Mouse (Mus musculus): ENCODE measurements at regions not wholly inside any gene's neighbourhood (a gene's known extent, or its start where the extent isn't known, plus 50 kb on each side); places are given as distances from the start of the nearest gene placed in this dataset.

DNA sequence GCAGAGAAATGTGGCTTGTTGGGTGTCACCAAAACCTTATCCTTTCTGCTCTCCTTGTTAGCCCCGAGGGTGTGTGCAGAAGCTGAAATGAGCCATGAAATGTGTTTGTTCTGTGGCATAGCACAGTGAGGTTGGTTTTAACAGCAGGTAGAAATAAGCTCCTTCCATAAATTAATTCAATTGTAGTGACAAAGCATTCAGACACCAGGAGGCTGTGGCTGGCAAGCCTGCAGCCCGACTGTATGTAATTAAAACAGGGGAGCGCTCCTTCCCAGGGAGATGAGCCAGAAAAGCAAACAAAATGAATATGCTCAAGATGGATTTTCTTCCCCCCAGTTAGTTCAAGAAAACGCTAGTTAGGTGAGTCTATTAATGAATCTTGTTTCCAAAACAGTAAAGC is 341.1 kb upstream of the Trpc7 start:
- no peak for ATAC-seq (replicated peaks in 1 of 2; ENCODE audit: insufficient read depth in 1 of 2, low FRiP score in 2 of 2, low TSS enrichment in 1 of 2, low read depth in 1 of 2, poor library complexity in 2 of 2, severe bottlenecking in 2 of 2)

DNA sequence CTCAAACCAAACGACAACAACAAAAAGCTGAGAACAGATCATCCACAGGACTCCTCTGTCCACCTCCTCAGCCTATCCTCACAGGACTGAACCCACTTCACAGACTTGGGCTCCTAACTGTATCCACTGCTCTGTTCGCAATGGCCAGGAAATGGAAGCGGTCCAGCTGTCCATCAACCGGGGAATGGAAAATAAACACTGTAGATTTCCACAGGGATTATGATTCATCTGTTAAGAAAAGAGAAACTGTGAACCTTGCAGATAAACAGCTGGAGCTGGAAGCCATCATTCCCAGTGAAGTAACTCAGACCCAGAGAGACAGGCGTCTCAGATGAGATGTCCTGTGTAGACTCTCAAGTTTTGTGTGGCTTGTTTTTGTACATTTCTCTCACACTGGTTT is 340.4 kb upstream of the Trpc7 start:
- ATAC-seq (replicated peaks in 1 of 2; ENCODE audit: insufficient read depth in 1 of 2, low FRiP score in 2 of 2, low TSS enrichment in 1 of 2, low read depth in 1 of 2, poor library complexity in 2 of 2, severe bottlenecking in 2 of 2), result no peak

DNA sequence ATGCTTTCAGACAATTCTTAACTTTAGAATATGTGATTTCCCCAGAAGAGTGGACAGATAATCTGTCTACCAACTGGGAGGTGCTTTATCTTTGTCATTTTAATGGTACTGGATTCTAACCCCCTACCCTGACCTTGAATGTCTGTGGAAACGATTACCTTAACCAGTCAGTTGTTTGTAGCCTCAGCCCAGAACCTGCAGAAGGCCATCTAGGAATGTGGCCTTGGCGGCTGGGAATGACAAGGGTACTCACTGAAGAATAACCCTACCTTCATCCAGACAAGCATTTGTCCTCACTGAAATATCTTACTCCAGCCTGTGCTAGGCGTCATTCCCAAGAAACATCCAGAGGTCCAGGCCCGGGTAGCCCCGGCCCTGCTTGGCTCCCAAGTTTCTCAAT is 337.1 kb upstream of the Trpc7 start:
- no peak for ATAC-seq (replicated peaks in 1 of 2; ENCODE audit: insufficient read depth in 1 of 2, low FRiP score in 2 of 2, low TSS enrichment in 1 of 2, low read depth in 1 of 2, poor library complexity in 2 of 2, severe bottlenecking in 2 of 2)

DNA sequence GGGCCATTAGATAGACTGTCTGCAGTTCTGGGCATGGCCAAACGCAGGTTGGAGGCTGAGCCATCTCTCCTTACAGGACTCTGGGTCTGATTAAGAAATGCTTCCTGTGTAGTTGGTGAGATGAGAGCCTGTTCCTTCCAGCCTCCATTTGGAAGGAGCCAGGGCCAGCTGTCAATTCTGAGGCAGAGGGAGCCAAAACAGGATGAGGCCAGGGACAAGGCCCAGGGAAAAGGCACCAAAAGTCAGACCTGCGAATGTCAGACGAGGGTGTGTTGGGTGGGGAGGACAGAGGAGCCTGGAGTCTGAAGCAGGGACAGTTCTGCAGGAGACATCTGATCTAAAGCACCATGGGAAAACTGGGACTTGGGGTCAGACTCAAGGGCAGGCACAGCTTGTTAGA is 335.9 kb upstream of the Trpc7 start:
- no peak for ATAC-seq (replicated peaks in 1 of 2; ENCODE audit: insufficient read depth in 1 of 2, low FRiP score in 2 of 2, low TSS enrichment in 1 of 2, low read depth in 1 of 2, poor library complexity in 2 of 2, severe bottlenecking in 2 of 2)

DNA sequence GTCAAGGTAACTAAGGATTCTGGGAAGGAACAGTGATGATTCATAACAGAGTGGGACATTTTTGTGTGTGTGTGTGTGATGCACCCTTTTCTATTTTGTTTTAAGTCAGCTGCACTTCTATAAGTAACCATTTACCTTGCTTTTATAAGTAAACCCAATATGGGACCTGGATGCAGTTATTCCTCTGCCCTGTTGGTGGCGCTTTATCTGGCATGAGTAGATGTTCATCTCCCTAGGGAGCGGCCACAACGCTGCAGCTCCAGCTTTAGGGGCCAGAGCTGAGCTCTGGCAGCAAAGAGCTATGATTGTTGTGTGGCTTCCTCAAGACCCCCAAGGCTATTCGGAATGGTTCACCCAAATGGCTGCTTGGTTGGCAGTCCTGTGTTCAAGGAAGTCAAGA is 334.5 kb upstream of the Trpc7 start:
- no peak for ATAC-seq (replicated peaks in 1 of 2; ENCODE audit: insufficient read depth in 1 of 2, low FRiP score in 2 of 2, low TSS enrichment in 1 of 2, low read depth in 1 of 2, poor library complexity in 2 of 2, severe bottlenecking in 2 of 2)

DNA sequence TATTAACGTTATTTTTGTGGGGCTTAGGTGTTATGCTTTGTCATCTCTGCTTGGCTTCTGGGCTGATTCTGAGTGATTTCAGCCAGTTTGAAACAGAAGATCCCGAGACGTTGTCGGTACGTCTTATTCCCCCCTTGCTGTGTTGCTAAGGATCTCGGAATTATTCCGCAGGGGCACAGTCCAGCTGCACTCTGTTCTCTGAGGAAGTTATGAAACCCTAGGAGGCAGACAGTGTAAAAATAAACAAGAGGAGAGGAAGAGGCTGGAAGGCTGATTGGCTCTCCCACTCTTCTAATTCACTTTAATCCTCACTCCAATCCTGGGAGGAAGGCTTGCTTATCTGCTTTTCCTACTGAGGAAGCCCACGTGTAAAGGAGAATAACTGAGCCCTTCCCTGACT is 325.3 kb upstream of the Trpc7 start:
- no peak for ATAC-seq (replicated peaks in 1 of 2; ENCODE audit: insufficient read depth in 1 of 2, low FRiP score in 2 of 2, low TSS enrichment in 1 of 2, low read depth in 1 of 2, poor library complexity in 2 of 2, severe bottlenecking in 2 of 2)

DNA sequence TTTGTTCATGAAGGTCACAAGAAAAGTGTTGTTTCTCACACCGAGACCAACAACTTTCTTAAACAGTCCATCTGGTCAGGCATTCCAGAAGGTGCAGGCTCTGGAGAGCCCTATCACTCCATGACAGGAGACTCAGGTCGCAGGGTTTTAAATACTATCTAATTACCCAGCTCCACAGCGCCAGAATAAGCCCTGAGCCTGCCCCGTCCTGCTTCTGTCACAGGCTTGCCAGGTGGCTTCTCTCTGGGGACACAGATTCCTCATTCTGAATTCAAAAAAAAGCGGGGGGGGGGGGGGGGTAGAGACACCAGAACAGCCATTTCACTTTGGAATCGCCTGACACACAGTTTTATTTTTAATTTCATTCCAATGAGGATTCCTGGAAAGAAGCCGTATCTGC is 320.4 kb upstream of the Trpc7 start:
- no peak for ATAC-seq (replicated peaks in 1 of 2; ENCODE audit: insufficient read depth in 1 of 2, low FRiP score in 2 of 2, low TSS enrichment in 1 of 2, low read depth in 1 of 2, poor library complexity in 2 of 2, severe bottlenecking in 2 of 2)

DNA sequence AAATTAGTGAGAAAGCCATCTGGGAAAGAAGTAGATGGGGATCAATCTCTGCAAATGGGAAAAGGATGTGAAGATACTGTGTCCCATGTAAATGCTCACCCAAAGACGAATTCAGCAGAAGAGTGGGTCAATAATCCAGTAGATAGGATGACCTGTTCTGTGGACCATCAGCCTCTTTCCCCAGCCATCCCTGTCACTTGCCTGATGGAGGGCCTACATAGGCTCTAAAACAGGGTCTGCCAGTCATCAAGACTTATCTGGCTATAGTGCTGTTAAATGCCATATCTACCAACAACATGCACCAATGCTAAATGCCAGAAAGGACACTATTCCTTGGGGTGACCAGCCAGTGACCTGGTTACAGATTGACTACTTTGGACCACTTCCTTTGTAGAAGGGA is 316.5 kb upstream of the Trpc7 start:
- no peak for ATAC-seq (replicated peaks in 1 of 2; ENCODE audit: insufficient read depth in 1 of 2, low FRiP score in 2 of 2, low TSS enrichment in 1 of 2, low read depth in 1 of 2, poor library complexity in 2 of 2, severe bottlenecking in 2 of 2)

DNA sequence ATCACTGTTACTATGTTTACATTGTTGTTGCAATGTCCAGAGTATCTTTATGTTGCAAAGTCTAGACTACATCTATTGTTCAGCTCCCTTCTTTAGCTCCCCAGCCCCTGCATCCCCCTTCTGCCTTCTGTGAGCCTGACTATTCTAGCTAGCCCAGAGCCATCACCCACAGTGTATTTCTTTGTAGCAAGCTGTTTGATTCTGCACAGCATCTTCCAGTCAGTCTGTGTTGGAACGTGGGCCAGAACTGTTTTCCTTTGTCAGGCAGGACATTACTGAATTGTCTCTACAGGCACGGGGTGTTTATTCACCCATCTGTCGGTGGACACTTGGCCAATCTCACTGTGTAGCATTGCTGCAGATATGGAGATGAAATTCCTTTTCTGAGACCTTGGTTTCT is 295.4 kb upstream of the Trpc7 start:
- ATAC-seq (replicated peaks in 1 of 2; ENCODE audit: insufficient read depth in 1 of 2, low FRiP score in 2 of 2, low TSS enrichment in 1 of 2, low read depth in 1 of 2, poor library complexity in 2 of 2, severe bottlenecking in 2 of 2), result no peak

DNA sequence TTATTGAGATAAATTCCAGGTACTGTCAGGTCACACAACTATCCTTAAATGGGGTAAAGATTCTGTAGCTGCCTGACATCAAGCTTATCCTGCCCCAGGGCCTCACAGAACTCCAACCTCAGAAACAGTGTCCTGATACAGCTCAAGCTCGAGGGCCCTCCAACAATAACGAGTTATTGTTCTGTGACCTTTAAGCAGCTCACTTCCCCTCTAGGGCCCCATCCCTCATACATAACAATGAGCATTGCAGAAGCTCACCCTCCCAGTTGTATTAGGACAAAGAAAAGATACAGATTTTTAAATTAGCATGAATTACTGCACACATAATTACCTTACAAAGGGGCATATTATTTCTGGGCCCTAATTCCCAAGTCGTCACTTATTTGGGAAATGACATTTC is 293.5 kb upstream of the Trpc7 start:
- no peak for ATAC-seq (replicated peaks in 1 of 2; ENCODE audit: insufficient read depth in 1 of 2, low FRiP score in 2 of 2, low TSS enrichment in 1 of 2, low read depth in 1 of 2, poor library complexity in 2 of 2, severe bottlenecking in 2 of 2)

DNA sequence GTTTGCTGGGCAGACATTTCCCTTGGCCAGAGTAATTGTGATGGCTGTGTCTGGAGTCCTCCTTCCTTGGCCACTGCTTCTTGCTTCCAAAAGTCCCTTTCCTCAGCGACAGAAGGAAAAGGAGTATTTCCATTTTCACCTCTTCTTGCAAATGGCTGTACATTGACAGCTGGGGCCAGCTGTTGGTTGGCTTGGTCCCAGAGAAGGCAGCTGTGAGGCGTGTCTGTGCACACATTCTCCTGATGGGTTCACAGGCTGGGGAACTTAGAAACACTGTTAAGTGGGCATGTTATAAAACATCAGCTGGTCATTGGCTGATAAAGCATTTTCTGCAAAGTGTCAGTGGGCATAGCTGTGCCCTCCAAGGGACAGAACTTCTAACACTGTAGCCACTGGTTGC is 290.4 kb upstream of the Trpc7 start:
- ATAC-seq (replicated peaks in 1 of 2; ENCODE audit: insufficient read depth in 1 of 2, low FRiP score in 2 of 2, low TSS enrichment in 1 of 2, low read depth in 1 of 2, poor library complexity in 2 of 2, severe bottlenecking in 2 of 2), result no peak

DNA sequence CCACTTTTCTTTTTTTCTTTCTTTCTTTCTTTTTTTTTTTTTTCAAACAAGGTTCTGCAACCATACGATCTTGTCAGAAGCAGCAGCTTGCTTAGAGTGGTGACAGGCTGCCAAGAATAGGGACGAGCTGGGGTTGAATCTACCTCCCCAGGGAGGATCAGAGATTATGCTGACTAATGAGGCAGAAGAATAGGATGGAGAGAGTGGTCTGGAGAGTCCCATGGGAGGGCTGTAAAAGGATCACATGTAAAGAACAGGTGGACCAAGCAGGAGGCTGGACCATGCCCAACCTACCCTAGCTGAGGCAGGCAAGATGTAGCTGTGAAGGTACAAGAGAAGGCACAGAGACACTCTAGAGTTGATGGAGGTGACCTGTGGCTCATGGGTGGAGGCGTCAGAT is 274.4 kb upstream of the Trpc7 start:
- ATAC-seq (replicated peaks in 1 of 2; ENCODE audit: insufficient read depth in 1 of 2, low FRiP score in 2 of 2, low TSS enrichment in 1 of 2, low read depth in 1 of 2, poor library complexity in 2 of 2, severe bottlenecking in 2 of 2), result no peak

DNA sequence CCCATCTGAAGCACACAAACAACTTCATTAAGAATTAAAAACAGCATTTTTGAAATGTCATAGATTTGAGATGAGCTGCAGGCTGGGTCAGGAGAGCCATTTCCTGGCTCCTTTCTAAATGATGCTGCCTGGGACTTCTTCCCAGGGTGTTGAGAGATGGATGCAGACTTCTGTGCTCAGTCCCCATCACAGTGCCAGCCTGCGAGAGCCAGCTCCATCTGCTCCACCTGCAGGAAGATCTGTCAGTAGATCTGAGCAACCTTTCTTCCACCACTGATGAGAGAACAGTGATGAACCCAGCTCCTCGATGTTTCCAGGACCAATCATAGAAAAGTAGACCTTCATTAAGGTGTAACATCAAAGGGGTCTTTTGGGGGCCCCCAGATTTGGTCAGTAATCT is 273.8 kb upstream of the Trpc7 start:
- no peak for ATAC-seq (replicated peaks in 1 of 2; ENCODE audit: insufficient read depth in 1 of 2, low FRiP score in 2 of 2, low TSS enrichment in 1 of 2, low read depth in 1 of 2, poor library complexity in 2 of 2, severe bottlenecking in 2 of 2)

DNA sequence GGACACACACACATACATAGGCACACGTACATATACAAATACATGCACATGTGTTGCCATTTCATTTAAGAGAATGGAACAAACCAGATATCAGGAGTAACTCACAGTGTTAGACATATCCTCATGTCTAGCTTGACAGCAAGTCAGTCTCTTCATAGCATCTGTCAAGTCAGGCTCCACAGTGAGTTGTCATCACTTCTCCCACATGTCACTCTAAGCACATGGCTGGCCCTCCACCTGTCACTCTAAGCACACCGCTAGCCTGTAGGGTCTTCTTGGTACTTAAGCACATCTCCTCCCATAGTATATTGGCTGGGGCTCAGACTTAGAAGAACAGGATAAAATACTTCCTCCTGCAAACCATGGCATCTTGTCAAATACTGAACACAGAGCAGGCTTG is 269.6 kb upstream of the Trpc7 start:
- ATAC-seq (replicated peaks in 1 of 2; ENCODE audit: insufficient read depth in 1 of 2, low FRiP score in 2 of 2, low TSS enrichment in 1 of 2, low read depth in 1 of 2, poor library complexity in 2 of 2, severe bottlenecking in 2 of 2), result no peak

DNA sequence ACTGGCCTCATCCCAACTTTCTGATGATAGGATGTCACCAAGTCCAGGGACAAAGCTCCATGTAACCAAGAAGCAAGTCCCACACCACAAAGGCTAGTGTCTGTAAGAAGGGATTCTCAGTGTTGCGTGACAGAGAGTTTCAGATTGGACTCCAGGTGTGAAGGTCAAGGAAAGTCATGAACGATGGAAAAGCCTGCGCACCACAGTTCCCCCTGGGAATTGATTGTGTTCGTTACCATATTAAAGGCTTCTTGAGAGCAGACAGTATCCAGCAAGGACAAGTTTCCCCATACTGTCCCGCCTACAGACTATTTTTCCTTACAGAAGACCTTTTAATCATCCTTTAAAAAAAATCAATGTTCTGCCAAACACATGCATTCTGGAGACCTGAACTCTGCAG is 257.0 kb upstream of the Trpc7 start:
- ATAC-seq (replicated peaks in 1 of 2; ENCODE audit: insufficient read depth in 1 of 2, low FRiP score in 2 of 2, low TSS enrichment in 1 of 2, low read depth in 1 of 2, poor library complexity in 2 of 2, severe bottlenecking in 2 of 2), result no peak

DNA sequence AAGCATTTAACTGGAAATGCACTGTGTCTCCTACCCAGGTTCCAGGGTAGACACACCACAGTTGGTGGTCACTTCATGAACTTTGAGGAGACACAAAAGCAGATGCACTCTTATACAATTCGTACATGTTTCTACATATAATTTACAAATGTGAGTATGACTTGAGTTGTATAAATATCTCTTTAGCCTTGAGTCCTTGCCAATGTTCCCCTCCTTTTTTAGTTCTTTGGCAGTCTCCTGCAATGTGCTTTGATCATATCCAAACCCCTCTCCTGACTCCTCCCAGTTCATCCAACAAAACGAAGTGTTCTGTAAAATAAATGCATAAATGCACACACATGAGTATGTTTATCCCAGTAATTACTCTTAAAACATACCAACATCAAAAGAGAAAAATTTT is 251.8 kb upstream of the Trpc7 start:
- ATAC-seq (replicated peaks in 1 of 2; ENCODE audit: insufficient read depth in 1 of 2, low FRiP score in 2 of 2, low TSS enrichment in 1 of 2, low read depth in 1 of 2, poor library complexity in 2 of 2, severe bottlenecking in 2 of 2), result no peak

DNA sequence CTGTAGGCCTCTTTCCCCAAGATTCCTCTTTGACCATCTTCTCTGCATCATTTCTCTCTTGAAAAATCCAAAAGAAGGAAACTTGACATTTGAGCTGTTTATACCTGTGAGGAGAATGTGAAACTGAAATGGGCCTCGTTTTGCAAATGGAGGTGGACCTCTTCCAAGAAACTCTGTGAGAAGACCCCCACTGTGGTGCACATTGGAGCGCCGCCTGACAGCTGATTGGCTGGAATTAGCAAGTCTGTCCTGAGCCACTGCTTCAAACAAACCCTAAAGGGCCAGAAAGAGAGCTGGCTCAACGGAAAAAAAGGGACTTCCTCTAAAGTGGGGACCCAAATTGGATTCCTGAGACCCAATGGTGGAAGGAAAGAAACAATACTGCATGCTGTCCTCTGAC is 250.9 kb upstream of the Trpc7 start:
- ATAC-seq (replicated peaks in 1 of 2; ENCODE audit: insufficient read depth in 1 of 2, low FRiP score in 2 of 2, low TSS enrichment in 1 of 2, low read depth in 1 of 2, poor library complexity in 2 of 2, severe bottlenecking in 2 of 2), result no peak

DNA sequence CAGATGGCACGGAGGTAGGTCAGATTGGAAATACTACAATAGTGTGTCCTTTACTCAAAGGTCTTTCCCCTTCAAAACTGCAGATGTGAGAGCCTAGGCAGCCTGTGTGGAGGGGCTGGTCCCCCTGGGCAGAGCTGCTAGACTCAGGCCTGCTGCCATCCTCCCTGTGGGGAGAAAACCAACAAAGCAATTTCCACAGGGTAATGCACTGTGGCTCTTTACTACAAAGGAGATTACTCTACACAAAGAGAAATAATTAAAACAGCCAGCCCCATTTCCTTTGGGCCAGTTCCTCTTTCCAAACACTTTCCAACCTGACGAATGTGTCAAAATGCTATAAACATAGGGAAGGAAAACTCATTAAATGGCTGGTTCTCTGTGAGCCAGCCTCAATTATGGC is 250.0 kb upstream of the Trpc7 start:
- no peak for ATAC-seq (replicated peaks in 1 of 2; ENCODE audit: insufficient read depth in 1 of 2, low FRiP score in 2 of 2, low TSS enrichment in 1 of 2, low read depth in 1 of 2, poor library complexity in 2 of 2, severe bottlenecking in 2 of 2)

DNA sequence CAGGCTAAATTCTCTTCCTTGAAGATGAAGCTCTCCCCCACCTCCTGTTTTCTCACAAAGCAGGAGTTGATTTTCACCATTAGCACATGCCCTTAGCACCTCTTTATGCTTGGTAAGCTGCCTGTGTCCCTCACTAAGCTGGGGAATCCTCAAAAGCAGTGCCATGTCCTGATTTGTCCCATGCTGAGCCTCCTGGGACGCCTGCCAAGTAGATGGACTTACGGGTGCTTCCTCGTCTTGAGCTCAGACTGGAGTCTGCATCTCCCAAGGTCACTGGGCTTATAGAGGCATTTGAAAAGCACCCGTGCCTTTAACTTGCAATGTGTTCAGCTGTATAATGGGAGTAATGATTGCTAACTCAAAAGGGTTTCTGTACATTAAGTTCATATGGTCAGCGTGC is 247.1 kb upstream of the Trpc7 start:
- ATAC-seq (replicated peaks in 1 of 2; ENCODE audit: insufficient read depth in 1 of 2, low FRiP score in 2 of 2, low TSS enrichment in 1 of 2, low read depth in 1 of 2, poor library complexity in 2 of 2, severe bottlenecking in 2 of 2), result no peak

DNA sequence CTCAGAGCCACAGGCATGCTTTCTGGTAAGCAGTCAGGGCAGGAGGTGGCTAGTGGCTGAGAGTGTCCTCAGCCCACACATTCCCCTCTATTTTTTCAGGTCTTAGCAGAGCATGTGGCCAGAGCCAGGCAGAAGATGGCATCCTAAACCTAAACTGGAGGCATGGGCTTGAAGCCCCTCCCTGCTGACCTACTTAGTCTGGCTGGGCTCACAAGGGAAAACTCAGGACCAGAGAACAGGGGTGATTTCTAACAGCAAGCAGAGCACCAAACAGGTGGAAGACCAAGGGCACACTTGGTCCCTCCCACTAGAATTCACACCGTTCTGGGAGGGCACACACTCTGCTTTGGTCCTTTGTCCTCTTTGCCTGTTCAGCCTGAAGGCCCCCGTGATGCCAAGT is 246.6 kb upstream of the Trpc7 start:
- no peak for ATAC-seq (replicated peaks in 1 of 2; ENCODE audit: insufficient read depth in 1 of 2, low FRiP score in 2 of 2, low TSS enrichment in 1 of 2, low read depth in 1 of 2, poor library complexity in 2 of 2, severe bottlenecking in 2 of 2)
